Mouse (Mus musculus): ENCODE measurements at regions not wholly inside any gene's neighbourhood (a gene's known extent, or its start where the extent isn't known, plus 50 kb on each side); places are given as distances from the start of the nearest gene placed in this dataset.

DNA sequence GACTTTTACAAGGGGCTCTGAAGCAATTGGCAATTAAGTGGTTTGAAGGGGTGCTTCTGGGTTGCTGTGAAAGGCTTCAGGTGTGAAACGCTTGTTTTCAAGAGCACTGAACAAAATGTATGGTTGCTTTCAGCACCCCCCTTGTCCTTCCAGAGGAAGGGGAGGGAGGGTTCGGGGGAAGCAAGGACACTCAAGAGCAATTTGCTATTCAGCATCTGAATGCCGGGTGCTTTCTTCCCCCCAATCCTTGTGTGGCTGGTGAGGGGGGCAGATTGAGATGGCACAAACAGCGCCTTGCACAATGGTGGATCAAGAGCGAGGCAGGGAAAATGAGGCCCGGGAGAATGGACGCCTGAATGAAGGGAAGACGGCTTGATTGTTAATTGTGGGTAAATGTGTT, 539.3 kb downstream of the Nr2f2 start:
- TF ChIP-seq POLR2A (IDR thresholded peaks at IDR 0.05; ENCODE audit: borderline replicate concordance, control insufficient read depth, low read depth, low read length), result no peak
- TF ChIP-seq CTCF (IDR thresholded peaks at IDR 0.05; ENCODE audit: control insufficient read depth, insufficient read depth, low read length), result no peak

All from bone marrow, adult 2 months (tissue).